ENCODE assay signal across 8 mouse cellular contexts in genomic region chr4:81442078-81442981, GRCm38 (mm10). TPM values are rescaled to one million over a fixed set of nuclear protein-coding genes. Genes with fewer than 3 reads are reported as not detected.
DNase-seq lines count a peak whose midpoint lies in the region; ATAC-seq lines count a peak whose summit lies in the region.

Mpdz (minus strand) TSS chr4:81442815.

- ATAC-seq in megakaryocyte progenitor cell, adult 5-6 weeks (replicated peaks; ENCODE audit: poor library complexity), result peak; percentile 44

- peak; percentile 87 for DNase-seq in adrenal gland, postnatal 10 days
- DNase-seq in embryo, embryonic 11.5 days (ENCODE audit: low read depth, low spot score), result peak; percentile 53
- DNase-seq in gastrocnemius, postnatal 36 days, result peak; percentile 57 to 71
- peak; percentile 12 for DNase-seq in hindlimb bud, embryonic 11.5 days (ENCODE audit: extremely low spot score, low read depth, low spot score)
- peak in 1 of 2 experiments; percentile 84 for DNase-seq in left cerebral cortex, postnatal 10 days (ENCODE audit: extremely low spot score in 1 of 2, low spot score in 2 of 2)
- peak; percentile 38 to 43 for DNase-seq in right cerebral cortex, postnatal 36 days (ENCODE audit: low spot score in 2 of 2)
- DNase-seq in thymus, postnatal 14 days, result no peak

- intact Hi-C loops in gastrocnemius, postnatal 36 days (cut with DNase I), result no loop called here
- intact Hi-C loops in left cerebral cortex, postnatal 10 days (cut with DNase I), result no loop called here

RNA-seq across cellular contexts. Expression of gene Mpdz, which starts in this region (rescaled TPM):
- total RNA-seq in adrenal gland, postnatal 10 days (2021), result 10 to 100 TPM; 57.2 to 88.0 TPM
- 10 to 100 TPM; 44.1 to 47.1 TPM for total RNA-seq in gastrocnemius, postnatal 36 days (2021)
- total RNA-seq in left cerebral cortex, postnatal 10 days (2021), result 10 to 100 TPM; 35.7 to 38.6 TPM
- 0.15 TPM in 1 of 2 replicates, not detected in the other for total RNA-seq in megakaryocyte progenitor cell, adult 5-6 weeks (2015)
- total RNA-seq in megakaryocyte progenitor cell, adult 5-6 weeks (2017), result 0.41 TPM in 1 of 2 replicates, not detected in the other

Comparison
In these comparisons a context has a peak if more than half of its experiments do, and no peak if none do; other contexts are left out.
1. RNA of gene Mpdz (total RNA-seq): 57.2 to 88.0 TPM in adrenal gland, postnatal 10 days, 44.1 to 47.1 TPM in gastrocnemius, postnatal 36 days and 35.7 to 38.6 TPM in left cerebral cortex, postnatal 10 days; 0.15 to 0.41 TPM in megakaryocyte progenitor cell, adult 5-6 weeks; every median in the first group is over 10 times any median in the second.
2. Peak in ATAC-seq in megakaryocyte progenitor cell, adult 5-6 weeks; RNA of the gene not detected or under 1 TPM.